Mouse (Mus musculus): ENCODE measurements around the gene Tmem232. TPM values are rescaled to one million over a fixed set of nuclear protein-coding genes. Genes with fewer than 3 reads are reported as not detected.
"Not testable (repeated sequence)": the region's sequence is repeated elsewhere in the genome, so short reads cannot be mapped to it uniquely, and the experiment has no call there.

The Tmem232 gene
- polyA plus RNA-seq, 1 experiment from 2014 or later: not detected

- 67% methylated on average over 6 of the region's 6 CpGs for WGBS (ENCODE audit: insufficient replicate concordance)
- H3K4me3 ChIP-seq (replicated peaks); H3K9me3 ChIP-seq (replicated peaks); H3K27ac ChIP-seq; H3K27me3 ChIP-seq; ATAC-seq (ENCODE audit: low read depth); H3K9ac ChIP-seq; H3K4me1 ChIP-seq (replicated peaks); DNase-seq; H3K4me2 ChIP-seq; H3K36me3 ChIP-seq: not testable (repeated sequence)
Measured at GRCm38 (mm10) chr17:65221687-65222086, 318.9 kb downstream of the Tmem232 start.

Small RNA genes lying within 50 kb of the gene (microRNA-seq; reads per million reads assigned to microRNA genes)
- not detected for gene Gm25731

Other genes starting within 250 kb of the Tmem232 start
- 76.8 and 91.4 TPM in 2 replicates for gene Vapa, start 72.8 kb upstream of the Tmem232 start, polyA plus RNA-seq (2015; fragmentation: Nextera tagmentation; extraction: Ambion mirVana)
- not detected in 2 replicates for gene Txndc2, start 101.4 kb upstream of the Tmem232 start, polyA plus RNA-seq (2015; fragmentation: Nextera tagmentation; extraction: Ambion mirVana)
- gene Rab31, start 232.0 kb upstream of the Tmem232 start, polyA plus RNA-seq (2015; fragmentation: Nextera tagmentation; extraction: Ambion mirVana): 4.5 and 5.3 TPM in 2 replicates
- gene Ppp4r1, start 241.8 kb upstream of the Tmem232 start, polyA plus RNA-seq (2015; fragmentation: Nextera tagmentation; extraction: Ambion mirVana): 10.1 and 12.2 TPM in 2 replicates

All from liver, embryonic 13.5 days (tissue).